Mouse (Mus musculus) ES-E14 (cell line): ENCODE measurements around the gene Dnmbp. TPM values are rescaled to one million over a fixed set of nuclear protein-coding genes. Genes with fewer than 3 reads are reported as not detected.

Experiments used
- DNase-seq: peaks from one replicate; pipeline ENCODE4 v3.0.0-alpha.2; 2013; ENCODE audit warnings: low read depth, low spot score
- H3K27ac ChIP-seq: 2 replicates; pipeline ENCODE4 v1.5.1; 2012; ENCODE audit warnings: low read depth, mild to moderate bottlenecking, low read length, moderate library complexity, mixed read lengths; ENCODE audit not compliant: poor library complexity, insufficient read depth, severe bottlenecking
- H3K36me3 ChIP-seq: 2 replicates; pipeline ENCODE4 v1.6.1; 2012; ENCODE audit warnings: mild to moderate bottlenecking, low read length, moderate library complexity, mixed read lengths; ENCODE audit not compliant: control insufficient read depth, poor library complexity, insufficient read depth, severe bottlenecking
- H3K4me1 ChIP-seq, 2 experiments: fragments of 150-350 bp in 1 of 2; sonication (generic) in 1 of 2; 2 replicates each; pipeline ENCODE4 v1.6.1; 2012; ENCODE audit warnings: low read length in 2 of 2, mild to moderate bottlenecking in 1 of 2, mixed read lengths in 1 of 2; ENCODE audit not compliant: control insufficient read depth in 2 of 2, insufficient read depth in 2 of 2, poor library complexity in 1 of 2
- H3K4me3 ChIP-seq, 2 experiments: fragments of 150-350 bp in 1 of 2; sonication (generic) in 1 of 2; 2 replicates each; pipeline ENCODE4 v1.5.1; 2012; ENCODE audit warnings: low read length in 2 of 2, low read depth in 1 of 2, mild to moderate bottlenecking in 1 of 2, mixed read lengths in 1 of 2; ENCODE audit not compliant: insufficient read depth in 1 of 2, poor library complexity in 1 of 2, severe bottlenecking in 1 of 2
- H3K9ac ChIP-seq: 2 replicates; pipeline ENCODE4 v1.6.1; 2012; ENCODE audit warnings: low read depth, mild to moderate bottlenecking, low read length, mixed read lengths; ENCODE audit not compliant: poor library complexity, insufficient read depth, severe bottlenecking
- H3K9me3 ChIP-seq: fragments of 150-350 bp; sonication (generic); 2 replicates; pipeline ENCODE4 v1.6.1; 2012; ENCODE audit warnings: low read depth, mild to moderate bottlenecking, low read length; ENCODE audit not compliant: control insufficient read depth, insufficient read depth
- CHD2 ChIP-seq: IDR thresholded peaks from 2 replicates; pipeline ENCODE4 v1.6.1; 2014; ENCODE audit warnings: mild to moderate bottlenecking, low read depth, low read length, inconsistent platforms
- HCFC1 ChIP-seq: IDR thresholded peaks from 2 replicates; pipeline ENCODE4 v1.6.1; 2012; ENCODE audit warnings: low read length, inconsistent platforms, borderline replicate concordance; ENCODE audit not compliant: insufficient read depth
- MAFK ChIP-seq: IDR thresholded peaks from 2 replicates; pipeline ENCODE4 v1.6.1; 2014; ENCODE audit warnings: mild to moderate bottlenecking, low read depth, low read length, inconsistent platforms; ENCODE audit not compliant: insufficient read depth
- ZC3H11A ChIP-seq: IDR thresholded peaks from 2 replicates; pipeline ENCODE4 v1.6.1; 2012; ENCODE audit warnings: low read depth, mild to moderate bottlenecking, inconsistent platforms, low read length, borderline replicate concordance
- ZNF384 ChIP-seq: IDR thresholded peaks from 2 replicates; pipeline ENCODE4 v1.6.1; 2012; ENCODE audit warnings: low read depth, low read length, inconsistent platforms
- in situ Hi-C, 2 experiments: fragments of 600-800 bp; cut with MboI; formaldehyde crosslinking; loops; one replicate each; pipeline ENCODE4 v1.15.1; 2025; ENCODE audit warnings: low sequenced_read_pairs in 2 of 2, inconsistent platforms in 1 of 2; ENCODE audit not compliant: unreplicated experiment in 2 of 2
- total RNA-seq: library from RNA; depleted of rRNA; stranded (reverse); fragments of 300-350 nt; gene quantifications from 2 replicates; pipeline ENCODE4 v1.2.3, GENCODE M21; 2012

Dnmbp gene
- total RNA-seq, 1 experiment, result 11.5 TPM

- H3K36me3 ChIP-seq, result no peaks in the 10 kb centered on the region
- in situ Hi-C loops, result no loop called here
- H3K4me1 ChIP-seq, result peaks cover 9 to 32% of the 10 kb centered on the region in 2 experiments
- no peak for DNase-seq
- H3K27ac ChIP-seq, result no peak overlapping the region
- H3K4me3 ChIP-seq, result no peak overlapping the region
- H3K9ac ChIP-seq, result no peak overlapping the region
- no peaks in the 10 kb centered on the region for H3K9me3 ChIP-seq
- TF ChIP-seq ZC3H11A (no peak), MAFK (no peak), ZNF384 (no peak), CHD2 (no peak), HCFC1 (no peak)
Observed at GRCm38 (mm10) chr19:43887725-43888124, 52.3 kb downstream of the Dnmbp start.

GRCm38 (mm10) chr19:43887242-43887641 is 52.7 kb downstream of the Dnmbp start:
- no peaks in the 10 kb centered on the region for H3K9me3 ChIP-seq
- no peak for DNase-seq
- H3K36me3 ChIP-seq, result no peaks in the 10 kb centered on the region
- in situ Hi-C loops, result no loop called here
- no peak for TF ChIP-seq MAFK
- no peak for TF ChIP-seq HCFC1
- no peak for TF ChIP-seq CHD2
- no peak for TF ChIP-seq ZNF384
- no peak for TF ChIP-seq ZC3H11A
- H3K4me1 ChIP-seq, result peaks cover 11 to 30% of the 10 kb centered on the region in 2 experiments
- H3K9ac ChIP-seq, result no peak overlapping the region
- peak overlapping the region in 1 of 2 experiments; percentile 10; a peak in 1 of 4 replicates for H3K4me3 ChIP-seq
- no peak overlapping the region for H3K27ac ChIP-seq

DNA sequence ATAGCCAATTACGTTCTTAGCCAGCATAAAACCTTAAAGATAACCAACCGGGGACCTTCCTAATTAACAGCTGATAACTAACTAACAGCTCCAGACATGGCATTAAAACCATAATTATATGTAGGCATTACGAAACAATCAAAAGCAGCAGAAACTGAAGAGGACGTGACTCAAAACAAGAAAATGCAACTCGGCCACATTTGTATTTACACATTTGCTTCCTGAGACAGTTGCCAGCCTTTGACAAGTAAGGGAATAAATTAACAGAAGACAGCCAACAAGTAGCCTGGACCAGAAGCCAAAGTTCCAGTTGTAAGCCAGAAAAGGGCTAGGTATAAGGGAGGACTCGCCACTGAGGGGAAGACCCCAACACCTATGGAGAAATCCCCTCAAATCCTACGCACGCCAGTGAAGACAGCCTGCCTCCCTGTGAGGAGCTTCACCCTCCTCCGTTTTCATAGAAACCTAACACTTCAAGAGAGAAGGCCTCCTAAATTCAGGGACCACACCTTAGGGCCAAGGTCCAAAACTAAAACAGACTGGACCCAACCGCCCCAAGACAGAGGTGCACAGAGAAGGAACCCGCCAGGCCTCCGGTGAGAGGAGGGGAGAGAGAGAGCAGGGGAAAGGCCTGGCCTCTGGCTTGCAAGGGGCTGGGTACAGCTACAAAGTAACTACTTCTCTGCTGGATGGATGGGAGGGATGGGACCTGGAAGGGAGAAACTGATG is 53.5 kb downstream of the Dnmbp start:
- Histone ChIP-seq H3K4me3 (peak overlapping the region in 1 of 2 experiments; percentile 10; a peak in 1 of 4 replicates), H3K36me3 (no peaks in the 10 kb centered on the region), H3K9ac (0 out of 2 replicates have a peak overlapping the region, but pooled peaks have one; percentile 14), H3K9me3 (no peaks in the 10 kb centered on the region), H3K27ac (no peak overlapping the region), H3K4me1 (peaks cover 11 to 30% of the 10 kb centered on the region in 2 experiments)
- no peak for TF ChIP-seq ZC3H11A
- no peak for TF ChIP-seq MAFK
- TF ChIP-seq ZNF384, result no peak
- TF ChIP-seq HCFC1, result no peak
- no peak for TF ChIP-seq CHD2
- no peak for DNase-seq
- in situ Hi-C loops, result no loop called here

DNA sequence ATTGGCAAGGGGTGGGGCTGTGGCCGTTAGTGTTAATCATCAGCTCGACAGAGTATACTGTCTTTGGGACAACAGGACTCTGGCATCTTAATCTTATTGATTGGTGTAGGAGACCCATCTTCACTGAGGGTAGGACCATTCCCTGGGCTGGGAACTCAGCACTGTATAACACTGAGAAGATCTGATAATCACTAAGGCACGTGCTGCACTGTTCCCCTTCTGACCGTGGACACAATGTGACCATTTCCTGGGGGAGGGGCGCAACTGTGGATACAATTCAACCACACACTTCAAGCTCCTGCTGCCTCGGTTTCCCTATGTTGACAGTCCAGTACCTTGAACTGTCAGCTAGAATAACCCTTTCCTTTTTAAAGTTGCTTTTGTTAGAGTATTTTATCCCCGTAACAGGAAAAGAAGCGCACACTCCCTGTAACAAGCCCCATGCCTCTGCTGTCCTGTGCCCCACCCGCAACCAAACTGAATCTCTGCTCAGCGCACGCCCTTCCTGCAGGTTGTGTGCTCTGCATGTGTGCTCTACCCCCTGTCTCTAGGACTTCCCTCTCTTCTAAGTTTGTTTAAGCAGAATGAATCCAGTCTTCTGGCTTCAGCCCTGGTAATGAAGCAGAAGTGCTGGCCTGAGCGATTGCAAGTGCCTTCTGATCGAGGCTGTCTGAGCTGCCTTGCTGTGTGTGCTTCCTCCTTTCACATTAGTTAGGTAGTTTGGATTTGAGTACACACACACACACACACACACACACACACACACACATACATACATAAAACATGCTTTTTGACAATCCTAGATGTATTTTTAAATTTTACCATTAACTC is 55.1 kb downstream of the Dnmbp start:
- Histone ChIP-seq H3K4me3 (no peak overlapping the region), H3K9me3 (no peaks in the 10 kb centered on the region), H3K36me3 (no peaks in the 10 kb centered on the region), H3K4me1 (peaks cover 9 to 36% of the 10 kb centered on the region in 2 experiments), H3K27ac (no peak overlapping the region), H3K9ac (no peak overlapping the region)
- DNase-seq, result no peak
- TF ChIP-seq CHD2, result no peak
- no peak for TF ChIP-seq ZC3H11A
- TF ChIP-seq HCFC1, result no peak
- TF ChIP-seq ZNF384, result no peak
- TF ChIP-seq MAFK, result no peak
- in situ Hi-C loops, result no loop called here
